Mouse (Mus musculus) brown adipose tissue, adult 24 weeks (tissue): ENCODE data around the gene Il33. TPM values are rescaled to one million over a fixed set of nuclear protein-coding genes. Genes with fewer than 3 reads are reported as not detected.
A peak's percentile ranks its signal among the peaks of the same experiment; 100 is the strongest.

Source experiments
- H3K27ac ChIP-seq: fragments of 200-500 bp; replicated peaks from 2 replicates; pipeline ENCODE4 v1.5.1; 2012; ENCODE audit warnings: low read depth, mild to moderate bottlenecking, low read length
- H3K4me1 ChIP-seq: fragments of 200-500 bp; 2 replicates; pipeline ENCODE4 v1.6.1; 2012; ENCODE audit warnings: low read length, mixed read lengths; ENCODE audit not compliant: control insufficient read depth, insufficient read depth, insufficient read length
- H3K4me3 ChIP-seq: fragments of 200-500 bp; 2 replicates; pipeline ENCODE4 v1.5.1; 2012; ENCODE audit warnings: low read depth, mild to moderate bottlenecking, low read length, moderate library complexity; ENCODE audit not compliant: insufficient read depth
- polyA plus RNA-seq: library from polyadenylated mRNA; stranded (reverse); fragments of >200 nt; gene quantifications from 2 replicates; pipeline ENCODE4 v1.2.4, GENCODE M21; 2012; ENCODE audit not compliant: missing spikeins, insufficient read depth, insufficient read length

The Il33 gene
- polyA plus RNA-seq, result 1.3 and 7.2 TPM in 2 replicates

DNA sequence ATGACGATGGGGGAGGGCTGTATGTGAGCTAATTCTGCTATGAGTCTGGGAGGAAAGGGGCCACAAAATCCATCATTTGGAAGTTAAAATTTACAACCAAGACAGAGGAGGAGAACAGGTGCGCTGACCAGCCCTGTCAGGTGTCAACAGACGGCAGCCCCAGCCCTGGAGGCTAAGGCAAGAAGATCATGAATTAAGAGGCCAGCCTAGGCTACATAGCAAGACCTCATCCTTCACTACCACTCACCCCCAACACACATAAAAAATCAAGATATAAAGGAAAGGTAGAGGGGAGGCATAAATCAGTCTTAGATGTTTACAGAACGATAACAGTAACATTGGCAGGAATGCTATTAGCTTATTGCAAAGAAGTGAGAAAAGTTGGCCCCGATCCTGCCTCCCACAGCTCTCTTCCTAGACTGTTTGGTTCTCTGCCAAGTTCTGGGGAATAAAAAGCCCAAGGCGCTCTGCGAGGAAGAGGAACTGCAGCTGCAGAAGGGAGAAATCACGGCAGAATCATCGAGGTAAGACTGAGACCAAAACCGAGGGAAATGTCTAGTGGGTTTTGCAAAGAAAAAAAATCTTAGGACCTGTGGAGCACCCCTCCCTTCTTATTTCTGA, at the start of gene Il33:
Gene Il33 (plus strand): TSS at position 477 of the 621 bp plus-strand sequence.
- no peak within 1 kb of the TSS for H3K4me3 ChIP-seq
- no peak within 1 kb of the TSS for H3K27ac ChIP-seq

DNA sequence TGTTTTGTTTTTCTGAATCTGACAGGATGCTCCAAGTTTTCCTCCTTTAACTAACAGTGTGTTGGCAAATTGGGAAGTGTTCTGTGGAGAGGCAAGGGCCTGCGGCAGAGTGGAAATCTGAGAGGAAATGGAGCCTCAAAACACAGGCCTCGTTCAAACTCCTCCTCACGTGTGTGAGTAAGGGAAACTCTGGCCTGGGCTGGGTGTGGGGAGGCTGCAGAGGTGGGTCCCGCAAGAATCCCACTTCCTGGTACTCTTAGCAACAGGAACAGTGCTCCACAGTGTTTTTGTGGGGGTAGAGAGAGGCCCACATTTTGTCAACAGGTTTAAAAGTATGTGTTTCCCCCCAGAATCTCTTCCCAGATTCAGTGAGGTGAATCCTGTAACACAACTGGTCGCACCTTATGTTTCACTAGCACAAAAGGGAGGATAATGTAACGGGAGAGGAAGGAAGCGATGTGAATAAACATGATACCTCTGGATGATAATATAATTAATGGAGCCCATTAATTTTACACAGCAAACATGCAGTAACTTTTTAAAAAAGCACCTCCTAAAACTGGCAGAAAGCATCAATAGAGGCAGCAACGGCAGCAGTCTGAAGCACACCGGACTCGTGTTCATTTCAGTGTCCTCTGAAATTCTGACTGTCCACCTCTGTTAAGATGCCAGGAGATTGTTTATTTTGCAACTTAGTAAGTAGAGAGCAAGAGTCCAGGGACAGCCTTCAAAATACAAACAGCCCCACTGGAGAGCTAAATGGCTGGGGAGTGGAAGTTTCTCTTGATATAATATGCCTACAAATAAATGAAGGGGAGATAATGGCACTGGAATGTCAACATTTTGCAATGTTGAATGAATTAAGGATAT, 47.3 kb upstream of the Il33 start:
- Histone ChIP-seq H3K4me1 (no peaks in the 10 kb centered on the region), H3K4me3 (no peak overlapping the region), H3K27ac (0 out of 2 replicates have a peak overlapping the region, but pooled peaks have one; percentile 27)

More for the DNA sequence above, at the start of gene Il33:
- H3K4me1 ChIP-seq, result no peaks in the 10 kb centered on the region

DNA sequence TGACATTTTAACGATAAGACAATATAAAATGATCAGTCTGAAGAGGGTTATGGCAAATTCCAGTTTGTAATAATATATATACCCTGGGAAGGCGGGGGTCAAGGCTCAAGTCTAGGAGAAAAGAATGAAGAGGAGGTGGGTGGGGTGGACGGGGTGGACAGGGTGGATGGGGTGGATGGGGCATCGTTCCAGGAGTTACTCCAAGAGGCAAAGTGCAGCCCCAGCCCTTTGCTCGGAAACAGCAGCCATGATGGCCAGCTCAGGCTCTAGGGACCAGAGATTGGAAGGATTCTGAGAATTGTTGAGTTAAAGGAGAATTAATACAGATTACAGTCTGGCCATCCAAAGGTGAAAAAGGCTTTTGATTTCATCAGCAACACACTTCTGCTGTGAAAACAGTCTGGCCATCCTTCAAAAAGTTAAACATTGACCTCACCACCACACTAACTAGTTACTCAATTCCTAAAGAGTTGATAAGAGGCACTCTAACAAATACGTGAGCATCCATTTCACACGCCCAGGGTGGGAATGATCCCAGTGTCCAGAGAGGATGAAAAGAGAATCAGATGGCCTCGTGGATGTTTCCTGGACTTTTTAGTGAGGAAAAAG, 45.9 kb upstream of the Il33 start:
- Histone ChIP-seq H3K4me3 (no peak overlapping the region), H3K4me1 (no peaks in the 10 kb centered on the region), H3K27ac (no peak overlapping the region)

DNA sequence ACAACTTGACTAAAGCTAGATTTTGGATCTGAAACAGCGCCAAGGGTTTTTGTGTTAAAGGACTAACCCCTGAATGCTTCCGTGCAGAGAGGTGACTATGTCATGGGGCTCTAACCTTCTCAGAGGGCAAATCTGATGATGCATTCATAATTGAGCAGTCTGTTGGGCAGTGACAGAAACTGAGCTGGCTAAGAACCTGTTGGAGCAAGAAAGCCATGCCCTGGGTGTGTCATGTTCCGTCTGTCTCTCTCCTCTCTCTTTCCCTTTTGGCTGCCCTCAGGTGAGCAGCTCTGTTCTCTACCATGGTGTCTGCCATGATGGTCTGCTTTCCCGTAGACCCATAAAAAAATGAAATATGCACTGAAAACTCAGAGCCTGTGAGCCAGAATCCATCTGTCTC, 44.0 kb upstream of the Il33 start:
- Histone ChIP-seq H3K4me3 (no peak overlapping the region), H3K4me1 (no peaks in the 10 kb centered on the region), H3K27ac (no peak overlapping the region)

DNA sequence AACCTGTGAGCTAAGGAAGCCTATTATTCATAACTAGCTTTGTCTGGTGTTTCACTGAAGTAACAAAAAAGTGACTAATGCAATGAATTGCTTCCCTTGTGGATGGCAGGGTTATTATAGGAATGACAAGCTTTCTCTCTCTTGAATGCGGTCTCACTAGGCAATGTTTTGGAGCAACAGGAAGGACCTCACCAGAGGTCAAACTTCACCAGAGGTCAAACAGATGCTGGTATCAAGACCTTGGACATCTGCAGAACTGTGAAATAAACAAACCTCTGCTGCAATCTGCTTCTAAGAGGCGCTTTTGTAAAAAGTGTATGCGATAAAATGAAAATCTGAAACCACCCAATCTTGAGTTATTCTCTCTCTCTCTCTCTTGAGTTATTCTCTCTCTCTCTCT, 42.2 kb upstream of the Il33 start:
- no peaks in the 10 kb centered on the region for H3K4me1 ChIP-seq
- H3K27ac ChIP-seq, result no peak overlapping the region

DNA sequence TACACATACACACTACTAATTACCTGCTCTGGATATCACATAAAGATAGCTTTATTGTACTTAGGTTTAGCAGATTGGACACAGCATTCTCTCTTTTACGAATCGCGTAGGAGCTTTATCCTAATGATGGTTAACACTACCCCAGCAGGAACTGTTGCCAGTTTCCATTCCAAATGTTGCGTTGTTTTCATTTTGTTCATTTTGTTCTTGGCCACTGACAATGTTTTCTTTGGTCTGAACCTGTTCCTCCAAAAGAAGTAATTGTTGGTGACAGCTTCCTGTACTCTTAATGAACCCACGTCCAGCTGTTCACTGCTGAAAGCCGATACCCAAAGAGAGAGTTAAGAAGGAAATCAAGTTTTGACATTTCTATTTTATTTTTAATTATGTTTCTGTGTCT, 39.4 kb upstream of the Il33 start:
- Histone ChIP-seq H3K4me3 (no peak overlapping the region), H3K4me1 (no peaks in the 10 kb centered on the region), H3K27ac (no peak overlapping the region)

More for the DNA sequence above, 42.2 kb upstream of the Il33 start:
- H3K4me3 ChIP-seq, result no peak overlapping the region

DNA sequence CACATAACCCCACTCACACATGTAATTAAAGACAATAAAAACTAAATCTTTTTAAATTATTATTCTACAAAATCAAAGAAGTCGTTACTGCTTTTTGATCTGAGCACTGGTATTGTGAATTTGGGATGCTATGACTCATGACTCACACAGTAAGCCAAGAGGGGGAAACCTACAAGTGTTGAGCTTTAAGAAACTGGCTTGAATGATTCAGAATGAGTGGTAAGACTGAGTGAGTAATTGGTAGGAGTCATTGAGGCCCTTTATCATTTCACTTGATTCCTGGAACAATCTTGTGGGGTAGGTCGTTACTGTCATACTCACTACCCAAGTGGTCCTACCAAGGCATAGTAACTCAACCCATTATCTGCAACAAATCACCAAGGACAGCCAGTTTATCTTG, 37.4 kb upstream of the Il33 start:
- Histone ChIP-seq H3K4me1 (no peaks in the 10 kb centered on the region), H3K4me3 (no peak overlapping the region), H3K27ac (no peak overlapping the region)

DNA sequence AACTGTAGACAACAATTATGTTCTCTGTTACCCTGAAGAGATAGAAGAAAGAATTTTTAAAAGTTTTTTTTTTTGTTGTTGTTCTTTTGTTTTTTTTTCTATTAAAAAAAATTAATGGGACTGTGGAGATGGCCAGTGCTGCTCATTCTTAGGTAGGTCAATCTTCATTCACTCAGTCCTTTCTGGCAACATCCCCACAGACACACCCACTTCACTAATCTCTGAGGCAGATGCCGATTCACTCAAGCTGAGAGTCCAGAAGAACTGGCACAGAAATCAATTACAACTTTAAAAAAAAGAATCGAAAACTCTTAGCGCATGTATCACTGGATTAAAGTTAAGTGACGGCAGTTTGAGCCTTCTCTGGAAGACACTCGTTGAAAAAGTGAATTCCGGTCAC, 36.0 kb upstream of the Il33 start:
- Histone ChIP-seq H3K4me1 (no peaks in the 10 kb centered on the region), H3K4me3 (no peak overlapping the region), H3K27ac (no peak overlapping the region)

DNA sequence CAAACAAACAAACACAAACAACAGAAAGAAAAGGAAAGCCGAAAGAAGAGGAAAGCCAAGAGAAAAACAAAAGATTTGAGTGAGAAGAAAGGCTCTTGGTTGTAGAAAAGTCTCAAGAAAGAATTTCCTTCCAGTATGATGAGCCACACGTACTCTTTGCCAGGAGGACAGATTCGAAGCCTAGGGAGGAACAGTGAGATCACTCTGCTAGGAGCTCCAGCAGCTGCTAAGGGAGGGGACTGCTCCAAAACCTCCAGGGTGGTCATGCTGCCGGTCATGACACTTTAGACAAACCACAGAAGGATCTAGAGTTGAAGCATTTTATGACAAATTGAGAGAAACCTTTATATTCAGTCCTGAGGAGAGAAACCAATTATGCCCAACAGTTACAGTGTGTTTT, 32.9 kb upstream of the Il33 start:
- no peak overlapping the region for H3K4me3 ChIP-seq
- no peak overlapping the region for H3K27ac ChIP-seq
- H3K4me1 ChIP-seq, result no peaks in the 10 kb centered on the region

DNA sequence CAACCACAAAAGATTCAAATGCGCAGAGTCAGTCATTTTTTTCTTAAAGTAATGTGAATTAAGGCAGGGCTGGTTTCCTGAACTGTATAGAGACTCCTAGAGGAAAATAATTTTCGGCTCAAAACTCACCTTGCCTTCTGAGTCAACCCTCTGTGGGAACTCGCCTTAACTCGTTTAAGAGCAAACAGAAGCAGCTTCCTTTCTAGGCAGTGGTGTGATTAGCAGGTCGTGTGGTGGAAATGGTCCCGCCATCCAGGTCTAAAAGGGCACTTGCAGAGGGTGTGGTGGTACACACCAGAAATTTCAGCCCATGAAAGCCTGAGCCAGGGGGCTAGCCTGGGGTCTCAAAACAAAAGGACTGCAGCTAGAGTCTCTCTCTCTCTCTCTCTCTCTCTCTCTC, 32.1 kb upstream of the Il33 start:
- no peaks in the 10 kb centered on the region for H3K4me1 ChIP-seq
- no peak overlapping the region for H3K27ac ChIP-seq
- no peak overlapping the region for H3K4me3 ChIP-seq

DNA sequence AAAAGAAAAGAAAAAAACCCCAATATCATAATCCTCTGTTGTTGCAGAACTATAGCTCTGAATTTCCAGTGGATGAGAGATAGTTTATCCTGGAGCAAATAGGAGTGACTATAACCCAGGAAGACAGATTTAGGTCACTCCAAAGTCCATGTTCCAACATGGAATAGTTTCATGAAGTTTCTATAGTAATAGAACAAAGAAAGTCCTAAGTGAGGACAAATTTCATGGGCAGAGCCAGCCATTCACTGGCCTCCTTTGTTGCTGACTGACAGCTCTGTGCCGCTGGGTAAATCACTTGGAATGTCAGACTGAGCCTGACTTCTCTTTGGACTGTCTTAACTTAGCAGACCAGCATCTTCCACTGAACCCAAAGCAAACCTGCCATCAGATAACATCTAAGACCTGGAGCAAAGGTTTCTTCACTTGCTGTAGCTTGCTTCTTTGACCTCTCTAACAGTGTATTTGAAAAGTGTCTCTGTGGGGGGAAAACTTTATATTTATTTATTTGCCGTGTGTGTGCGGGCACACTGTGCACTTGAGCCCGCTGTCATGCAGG, 31.1 kb upstream of the Il33 start:
- H3K27ac ChIP-seq, result no peak overlapping the region

DNA sequence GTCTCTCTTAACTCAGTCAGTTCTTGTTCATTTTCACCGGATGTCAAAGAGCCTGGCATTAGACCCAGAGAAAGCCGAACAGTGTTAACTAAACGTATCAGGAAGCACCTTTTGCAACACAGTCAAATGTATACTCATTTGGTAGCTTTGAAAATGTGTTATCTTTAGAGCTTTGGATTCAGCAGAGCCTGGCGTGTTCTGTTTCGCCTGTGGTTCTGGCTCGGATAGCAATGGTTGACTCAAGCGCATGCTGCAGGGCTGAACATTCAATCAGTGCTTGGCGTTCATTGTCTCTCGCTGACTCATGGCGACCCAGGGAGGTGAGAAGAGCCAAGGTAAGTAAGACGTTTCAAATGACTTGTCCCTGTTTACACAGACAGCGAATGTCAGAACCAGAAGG, 30.5 kb upstream of the Il33 start:
- H3K4me1 ChIP-seq, result no peaks in the 10 kb centered on the region
- no peak overlapping the region for H3K27ac ChIP-seq
- H3K4me3 ChIP-seq, result no peak overlapping the region

More for the DNA sequence above, 31.1 kb upstream of the Il33 start:
- Histone ChIP-seq H3K4me1 (no peaks in the 10 kb centered on the region), H3K4me3 (no peak overlapping the region)

DNA sequence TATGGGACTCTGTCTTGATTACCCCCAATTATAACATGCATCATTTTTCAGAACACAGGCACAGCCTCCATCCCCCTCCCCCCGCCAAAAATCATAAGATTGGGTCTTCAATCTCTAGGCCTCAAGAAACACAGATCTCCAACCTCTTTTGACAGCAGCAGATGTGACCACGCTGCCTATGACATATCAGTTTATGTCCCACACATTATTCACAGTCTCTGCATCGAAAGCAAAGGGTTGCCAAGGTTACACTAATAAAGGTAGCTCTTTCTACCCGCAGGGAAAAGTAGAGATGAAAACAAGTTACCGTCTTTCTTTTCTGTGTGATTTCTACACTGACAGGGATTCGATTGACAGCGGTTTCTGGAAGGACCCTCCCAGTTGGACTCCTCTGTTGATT, 29.9 kb upstream of the Il33 start:
- Histone ChIP-seq H3K4me3 (no peak overlapping the region), H3K4me1 (no peaks in the 10 kb centered on the region), H3K27ac (no peak overlapping the region)

DNA sequence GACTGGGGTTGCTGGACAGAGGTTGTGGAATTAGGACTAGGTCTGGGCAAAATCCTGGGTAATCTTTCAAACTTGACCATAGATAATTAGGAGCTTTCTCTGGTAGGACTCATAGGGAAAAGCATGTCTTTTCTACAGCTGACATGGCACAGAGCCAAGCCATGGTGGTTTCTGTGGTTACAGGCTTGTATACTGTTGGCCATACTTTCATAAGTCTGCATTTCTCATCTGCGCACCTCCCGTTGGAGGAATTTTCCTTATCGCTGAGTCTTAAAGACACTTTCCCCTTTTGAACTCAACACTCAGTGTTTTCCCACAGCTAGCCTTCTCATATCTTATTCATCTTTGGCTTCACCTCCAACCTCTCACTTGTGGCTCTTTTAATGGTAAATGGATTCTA, 24.6 kb upstream of the Il33 start:
- Histone ChIP-seq H3K4me1 (no peaks in the 10 kb centered on the region), H3K27ac (no peak overlapping the region), H3K4me3 (no peak overlapping the region)

DNA sequence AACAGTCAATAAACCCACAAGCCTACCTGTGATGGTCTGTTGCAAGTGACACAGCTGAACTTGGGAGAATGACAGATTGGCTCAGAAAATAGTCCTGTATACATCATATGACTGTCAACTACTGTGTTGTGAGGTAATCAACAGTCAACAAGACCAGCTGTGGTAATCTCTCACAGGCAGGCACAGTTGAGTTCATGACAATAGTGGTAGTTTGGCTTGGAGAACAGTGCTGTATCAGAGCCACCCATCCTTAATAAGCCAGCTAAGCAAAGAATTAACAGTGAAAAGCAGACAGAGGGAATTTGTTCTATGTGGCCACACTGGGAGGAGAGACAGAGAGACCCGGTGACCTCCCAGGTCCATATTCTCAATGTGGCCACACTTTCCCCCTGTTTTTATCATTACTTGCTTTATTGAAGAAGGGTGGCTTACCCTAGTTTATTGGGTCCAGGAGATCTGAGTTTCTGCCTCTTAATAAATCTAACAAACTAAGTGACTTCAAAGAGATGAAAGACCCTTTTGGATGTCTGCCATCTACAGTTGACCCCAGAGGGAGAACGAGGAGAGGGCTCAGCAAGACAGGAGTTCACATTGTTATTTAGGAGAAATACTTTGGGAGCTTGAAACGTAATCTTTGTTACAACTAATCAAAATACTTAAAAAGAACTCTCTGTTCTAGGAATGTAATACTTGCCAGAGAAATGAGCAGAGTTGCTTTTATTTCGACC, 22.4 kb upstream of the Il33 start:
- Histone ChIP-seq H3K27ac (no peak overlapping the region), H3K4me1 (no peaks in the 10 kb centered on the region), H3K4me3 (no peak overlapping the region)
